Mouse (Mus musculus) heart, embryonic 15.5 days (tissue): ENCODE data around the gene Lrsam1. TPM values are rescaled to one million over a fixed set of nuclear protein-coding genes. Genes with fewer than 3 reads are reported as not detected.

Source experiments
- ATAC-seq: fragments of 200-750 bp; cut with Nextera tagmentation; replicated peaks from 2 replicates; pipeline ENCODE4 v1.8.0; 2017; ENCODE audit warnings: low read depth, moderate TSS enrichment; ENCODE audit not compliant: insufficient number of reproducible peaks, insufficient read depth, low FRiP score
- H3K27ac ChIP-seq: fragments of 300-500 bp; sonication (generic); 2 replicates; pipeline ENCODE4 v1.5.1; 2015; ENCODE audit warnings: mild to moderate bottlenecking, inconsistent platforms
- H3K27me3 ChIP-seq: fragments of 300-500 bp; sonication (generic); 2 replicates; pipeline ENCODE4 v1.6.1; 2015; ENCODE audit warnings: inconsistent platforms
- H3K36me3 ChIP-seq: fragments of 300-500 bp; sonication (generic); 2 replicates; pipeline ENCODE4 v1.6.1; 2015; ENCODE audit warnings: mild to moderate bottlenecking, inconsistent platforms
- H3K4me1 ChIP-seq: fragments of 300-500 bp; sonication (generic); replicated peaks from 2 replicates; pipeline ENCODE4 v1.6.1; 2015; ENCODE audit warnings: inconsistent platforms
- H3K4me2 ChIP-seq: fragments of 300-500 bp; sonication (generic); 2 replicates; pipeline ENCODE4 v1.6.1; 2015; ENCODE audit warnings: inconsistent platforms, mild to moderate bottlenecking, moderate library complexity
- H3K4me3 ChIP-seq: fragments of 300-500 bp; sonication (generic); 2 replicates; pipeline ENCODE4 v1.5.1; 2015; ENCODE audit warnings: mild to moderate bottlenecking, inconsistent platforms
- H3K9ac ChIP-seq: fragments of 300-500 bp; sonication (generic); 2 replicates; pipeline ENCODE4 v1.6.1; 2015; ENCODE audit warnings: mild to moderate bottlenecking, inconsistent platforms
- H3K9me3 ChIP-seq: fragments of 300-500 bp; sonication (generic); replicated peaks from 2 replicates; pipeline ENCODE4 v1.6.1; 2016; ENCODE audit warnings: inconsistent platforms
- WGBS: fragments of 180-500 bp; shearing (Covaris S2); methylation state at CpG from one replicate; pipeline ENCODE4 v1.1.7; 2015; ENCODE audit warnings: mixed read lengths; 5-methylcytosine and 5-hydroxymethylcytosine counted together
- polyA plus RNA-seq: library from polyadenylated mRNA; unstranded; fragments of >200 nt; fragmentation: Nextera tagmentation; extraction: Ambion mirVana; gene quantifications from 2 replicates; pipeline ENCODE4 v1.2.1, GENCODE M21; 2015

Gene Lrsam1
- polyA plus RNA-seq, 1 experiment from 2014 or later = 8.3 TPM

DNA sequence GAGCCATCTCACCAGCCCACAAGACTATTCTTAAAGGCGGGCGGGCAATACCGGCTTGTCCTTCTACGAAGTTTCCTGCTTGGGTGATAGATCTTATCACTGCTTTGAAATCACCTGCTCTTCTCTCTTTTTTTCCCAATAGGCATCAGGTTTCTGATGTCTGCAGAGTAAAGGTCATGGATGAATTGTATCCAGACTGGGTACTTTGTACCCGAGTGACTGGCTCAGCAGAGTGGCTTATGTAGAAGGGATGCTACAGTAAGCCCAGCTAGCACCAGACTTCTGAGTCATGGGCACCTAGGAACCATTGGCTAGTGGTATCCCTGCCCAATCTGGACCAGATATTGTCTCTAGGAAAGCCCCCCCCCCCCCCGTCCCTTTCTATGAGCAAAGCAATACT, 22.2 kb upstream of the Lrsam1 start:
- peaks cover 14% of the 10 kb centered on the region for H3K4me1 ChIP-seq
- ATAC-seq = no peak
- no peak overlapping the region for H3K9ac ChIP-seq
- no peak overlapping the region for H3K27ac ChIP-seq
- no peak overlapping the region for H3K4me2 ChIP-seq
- H3K4me3 ChIP-seq = no peak overlapping the region
- no peaks in the 10 kb centered on the region for H3K36me3 ChIP-seq
- H3K27me3 ChIP-seq = no peaks in the 10 kb centered on the region
- WGBS = 57% methylated on average over 6 of the region's 6 CpGs
- H3K9me3 ChIP-seq = no peaks in the 10 kb centered on the region

GRCm38 (mm10) chr2:32982700-32983099, 21.3 kb upstream of the Lrsam1 start:
- H3K36me3 ChIP-seq = no peaks in the 10 kb centered on the region
- peaks cover 14% of the 10 kb centered on the region for H3K4me1 ChIP-seq
- no peaks in the 10 kb centered on the region for H3K9me3 ChIP-seq
- H3K27ac ChIP-seq = no peak overlapping the region
- peak overlapping the region; percentile 92 for H3K4me2 ChIP-seq
- H3K9ac ChIP-seq = peak overlapping the region; percentile 7; the same call in 1 of the 2 replicates
- H3K4me3 ChIP-seq = peak overlapping the region; percentile 66
- no peak for ATAC-seq
- no peaks in the 10 kb centered on the region for H3K27me3 ChIP-seq
- WGBS = 2% methylated on average over 4 of the region's 4 CpGs

DNA sequence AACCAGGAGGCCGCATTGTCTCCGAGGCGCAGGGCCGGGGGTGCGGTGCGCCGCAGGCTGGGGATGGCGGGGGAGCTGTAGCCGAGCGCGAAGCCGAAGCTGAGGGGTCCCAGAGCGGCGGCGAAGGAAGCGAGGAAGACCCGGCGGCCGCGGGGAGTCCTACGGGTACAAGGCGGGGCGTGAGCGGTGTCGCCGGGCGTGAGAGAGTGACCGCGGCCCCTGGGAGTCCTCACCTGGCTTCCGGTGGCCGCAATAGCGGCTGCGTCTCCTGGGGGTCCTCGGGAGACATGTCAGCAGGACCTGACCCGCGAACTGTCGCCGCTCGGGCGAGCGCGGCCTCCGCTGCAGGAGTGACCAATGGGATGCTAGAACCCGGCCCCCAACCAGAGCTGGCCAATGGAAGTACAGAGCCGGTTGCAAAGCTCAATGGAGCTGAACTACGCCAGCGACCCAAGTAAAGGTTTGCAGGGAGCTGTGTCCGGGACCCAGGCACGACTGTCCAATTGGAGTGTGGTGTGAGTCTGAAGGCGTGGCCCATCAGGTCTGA, 20.4 kb upstream of the Lrsam1 start, which contains the start of gene Slc2a8:
Gene Slc2a8 (minus strand): TSS at position 359 of the 547 bp plus-strand sequence.
- ATAC-seq = peak; percentile 98
- no peaks in the 10 kb centered on the region for H3K9me3 ChIP-seq
- peak within 1 kb of the TSS; percentile 92 for H3K4me2 ChIP-seq
- H3K27me3 ChIP-seq = no peaks in the 10 kb centered on the region
- H3K4me1 ChIP-seq = peaks cover 14% of the 10 kb centered on the region
- H3K27ac ChIP-seq = peak within 1 kb of the TSS; percentile 59
- H3K4me3 ChIP-seq = peak within 1 kb of the TSS; percentile 66
- H3K9ac ChIP-seq = peak within 1 kb of the TSS; percentile 68
- 0% methylated on average over 48 of the region's 50 CpGs for WGBS
- H3K36me3 ChIP-seq = no peaks in the 10 kb centered on the region

- ATAC-seq = peak; percentile 64
- no peaks in the 10 kb centered on the region for H3K9me3 ChIP-seq
- H3K27ac ChIP-seq = peak overlapping the region; percentile 59; the same call in 1 of the 2 replicates
- H3K4me3 ChIP-seq = peak overlapping the region; percentile 66
- 0 out of 2 replicates have a peak, but pooled peaks cover 3% of the 10 kb centered on the region for H3K36me3 ChIP-seq
- WGBS = under 1% methylated on average over 23 of the region's 23 CpGs
- peaks cover 16% of the 10 kb centered on the region for H3K4me1 ChIP-seq
- peak overlapping the region; percentile 68 for H3K9ac ChIP-seq
- H3K4me2 ChIP-seq = peak overlapping the region; percentile 92
- no peaks in the 10 kb centered on the region for H3K27me3 ChIP-seq
Observed at GRCm38 (mm10) chr2:32981281-32981680, 19.9 kb upstream of the Lrsam1 start.

DNA sequence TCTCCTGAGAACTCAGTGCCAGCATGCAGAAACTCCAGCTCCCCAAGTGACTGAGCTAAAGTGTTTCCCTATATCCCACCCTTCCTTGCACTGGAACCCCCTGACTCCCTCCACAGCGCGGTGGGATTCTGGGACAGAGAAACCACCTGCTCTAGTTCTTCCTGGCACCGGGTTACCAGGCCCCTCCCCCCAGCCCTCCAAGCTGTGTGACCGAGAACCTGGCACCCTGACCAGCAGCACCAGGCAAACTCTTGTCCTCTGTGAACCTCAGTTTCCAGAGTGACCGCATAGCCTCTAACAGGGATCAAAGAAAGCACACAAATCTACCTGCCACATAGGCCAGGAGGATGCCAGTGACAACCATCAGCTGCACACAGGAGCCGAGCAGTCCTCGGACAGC, 18.3 kb upstream of the Lrsam1 start:
- H3K9me3 ChIP-seq = no peaks in the 10 kb centered on the region
- H3K36me3 ChIP-seq = 0 out of 2 replicates have a peak, but pooled peaks cover 4% of the 10 kb centered on the region
- no peak for ATAC-seq
- no peaks in the 10 kb centered on the region for H3K27me3 ChIP-seq
- 88% methylated on average over 7 of the region's 7 CpGs for WGBS
- H3K4me2 ChIP-seq = no peak overlapping the region
- H3K4me1 ChIP-seq = peaks cover 16% of the 10 kb centered on the region
- H3K9ac ChIP-seq = no peak overlapping the region
- no peak overlapping the region for H3K27ac ChIP-seq
- H3K4me3 ChIP-seq = no peak overlapping the region

- ATAC-seq = no peak
- Histone ChIP-seq H3K27me3 (no peaks in the 10 kb centered on the region), H3K36me3 (peaks cover 11% of the 10 kb centered on the region; the same call in 1 of the 2 replicates), H3K4me3 (no peak overlapping the region), H3K9me3 (no peaks in the 10 kb centered on the region), H3K27ac (no peak overlapping the region), H3K4me2 (no peak overlapping the region), H3K4me1 (peaks cover 16% of the 10 kb centered on the region), H3K9ac (no peak overlapping the region)
- 57% methylated on average over 3 of the region's 3 CpGs for WGBS
Observed at GRCm38 (mm10) chr2:32978675-32979074, 17.3 kb upstream of the Lrsam1 start.

DNA sequence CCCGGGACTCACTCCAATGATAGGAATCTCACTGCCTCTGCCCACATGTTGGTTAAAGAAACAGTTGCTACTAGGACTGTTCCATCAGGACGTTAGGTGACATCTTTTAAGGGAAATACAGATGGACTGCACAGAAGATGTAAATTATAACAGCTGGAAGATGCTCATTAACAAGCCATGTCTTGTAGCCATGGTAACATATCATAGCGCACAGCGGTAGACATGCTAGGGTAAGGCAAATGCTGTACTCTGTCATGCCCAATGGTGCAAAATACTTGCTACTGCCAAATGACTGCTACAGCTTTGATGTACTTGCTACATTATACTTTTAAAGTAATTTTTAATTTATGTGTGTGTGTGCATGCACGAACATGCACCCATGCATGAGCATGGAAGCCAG, 15.7 kb upstream of the Lrsam1 start:
- Histone ChIP-seq H3K4me3 (no peak overlapping the region), H3K9me3 (no peaks in the 10 kb centered on the region), H3K27me3 (no peaks in the 10 kb centered on the region), H3K36me3 (peaks cover 15% of the 10 kb centered on the region), H3K4me2 (no peak overlapping the region), H3K4me1 (peaks cover 10% of the 10 kb centered on the region), H3K27ac (no peak overlapping the region), H3K9ac (no peak overlapping the region)
- no peak for ATAC-seq
- WGBS = 70% methylated on average over 5 of the region's 5 CpGs

DNA sequence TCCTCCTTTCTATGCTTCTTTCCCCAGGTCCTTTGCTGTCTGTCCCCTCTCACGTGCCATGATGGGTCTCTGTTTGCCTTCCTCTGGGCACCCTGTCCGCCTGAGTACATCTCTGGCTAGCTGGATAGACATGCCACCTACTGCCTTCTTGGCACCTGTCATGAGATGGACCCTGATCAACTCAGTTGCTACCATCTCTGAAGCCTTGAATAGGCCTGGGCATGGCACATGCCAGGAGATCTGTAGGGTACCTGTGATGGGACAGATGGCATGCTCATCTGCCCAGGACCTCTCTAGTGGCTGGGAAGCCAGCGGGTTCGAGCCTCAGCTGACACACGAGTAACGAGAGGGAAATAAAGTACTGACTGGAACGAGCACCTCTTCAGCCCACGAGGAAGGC, 12.8 kb upstream of the Lrsam1 start:
- no peak overlapping the region for H3K27ac ChIP-seq
- H3K9ac ChIP-seq = no peak overlapping the region
- 80% methylated on average over 8 of the region's 8 CpGs for WGBS
- H3K27me3 ChIP-seq = no peaks in the 10 kb centered on the region
- H3K4me2 ChIP-seq = no peak overlapping the region
- H3K9me3 ChIP-seq = no peaks in the 10 kb centered on the region
- no peak for ATAC-seq
- peaks cover 15% of the 10 kb centered on the region for H3K36me3 ChIP-seq
- H3K4me1 ChIP-seq = peaks cover 15% of the 10 kb centered on the region
- H3K4me3 ChIP-seq = no peak overlapping the region

DNA sequence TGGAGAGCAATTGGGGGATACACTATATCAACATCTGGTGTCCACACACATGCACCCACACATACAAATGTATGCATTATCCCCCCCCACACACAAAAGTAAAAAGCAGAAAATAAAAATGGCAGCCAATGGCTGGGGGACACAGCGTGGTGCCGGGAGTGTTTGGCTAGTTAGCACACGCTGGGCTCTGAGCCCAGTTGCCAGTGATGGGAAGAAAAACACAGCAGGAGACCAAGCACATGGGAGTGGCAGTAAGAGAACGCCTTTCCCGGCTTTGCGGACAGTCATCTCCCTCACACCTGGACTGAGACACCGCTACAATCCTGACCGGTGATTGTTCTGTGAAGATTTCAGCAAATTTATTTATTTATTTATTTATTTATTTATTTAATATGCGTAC, 9.8 kb upstream of the Lrsam1 start:
- no peak for ATAC-seq
- Histone ChIP-seq H3K4me3 (no peak overlapping the region), H3K27me3 (no peaks in the 10 kb centered on the region), H3K9ac (no peak overlapping the region), H3K4me1 (peaks cover 34% of the 10 kb centered on the region), H3K4me2 (no peak overlapping the region), H3K36me3 (peaks cover 12% of the 10 kb centered on the region), H3K9me3 (no peaks in the 10 kb centered on the region), H3K27ac (no peak overlapping the region)
- 55% methylated on average over 9 of the region's 9 CpGs for WGBS

GRCm38 (mm10) chr2:32969326-32969725, 7.9 kb upstream of the Lrsam1 start:
- no peaks in the 10 kb centered on the region for H3K9me3 ChIP-seq
- ATAC-seq = peak; percentile 36; the same call in 1 of the 2 replicates
- peak overlapping the region; percentile 15; the same call in 1 of the 2 replicates for H3K4me3 ChIP-seq
- H3K9ac ChIP-seq = peak overlapping the region; percentile 39
- peak overlapping the region; percentile 52 for H3K4me2 ChIP-seq
- H3K27ac ChIP-seq = peak overlapping the region; percentile 89
- no peaks in the 10 kb centered on the region for H3K27me3 ChIP-seq
- H3K36me3 ChIP-seq = peaks cover 18% of the 10 kb centered on the region
- H3K4me1 ChIP-seq = peaks cover 50% of the 10 kb centered on the region
- WGBS = 40% methylated on average over 8 of the region's 8 CpGs

- H3K9ac ChIP-seq = peak overlapping the region; percentile 81; the same call in 1 of the 2 replicates
- 78% methylated on average over 9 of the region's 9 CpGs for WGBS
- H3K4me2 ChIP-seq = peak overlapping the region; percentile 94
- H3K27ac ChIP-seq = peak overlapping the region; percentile 99
- no peak for ATAC-seq
- no peaks in the 10 kb centered on the region for H3K27me3 ChIP-seq
- peaks cover 19% of the 10 kb centered on the region for H3K36me3 ChIP-seq
- peaks cover 61% of the 10 kb centered on the region for H3K4me1 ChIP-seq
- no peaks in the 10 kb centered on the region for H3K9me3 ChIP-seq
- H3K4me3 ChIP-seq = peak overlapping the region; percentile 62
Observed at GRCm38 (mm10) chr2:32968024-32968614, 6.7 kb upstream of the Lrsam1 start.
